Mouse (Mus musculus) cortical plate, adult 2 months (tissue): ENCODE results near the gene Hapln3. TPM values are rescaled to one million over a fixed set of nuclear protein-coding genes. Genes with fewer than 3 reads are reported as not detected.
A peak's percentile ranks its signal among the peaks of the same experiment; 100 is the strongest.

Source experiments
- H3K27ac ChIP-seq: fragments of 200-500 bp; 2 replicates; pipeline ENCODE4 v1.5.1; 2012; ENCODE audit warnings: low read length, control low read depth, inconsistent platforms; ENCODE audit not compliant: insufficient read depth
- H3K4me1 ChIP-seq: fragments of 200-500 bp; 2 replicates; pipeline ENCODE4 v1.6.1; 2011; ENCODE audit warnings: low read length; ENCODE audit not compliant: control insufficient read depth, insufficient read depth
- H3K4me3 ChIP-seq: fragments of 200-500 bp; 2 replicates; pipeline ENCODE4 v1.5.1; 2011; ENCODE audit warnings: mild to moderate bottlenecking, low read length, control low read depth; ENCODE audit not compliant: insufficient read depth
- CTCF ChIP-seq: fragments of 200-500 bp; IDR thresholded peaks from 2 replicates; pipeline ENCODE4 v1.5.1; 2011; ENCODE audit warnings: mild to moderate bottlenecking, control low read depth, low read length; ENCODE audit not compliant: insufficient read depth; ENCODE audit errors: extremely low read depth
- POLR2A ChIP-seq: fragments of 200-500 bp; IDR thresholded peaks from 2 replicates; pipeline ENCODE4 v1.6.1; 2011; ENCODE audit warnings: mild to moderate bottlenecking, low read length, control low read depth; ENCODE audit not compliant: insufficient read depth; ENCODE audit errors: extremely low read depth
- polyA plus RNA-seq: library from polyadenylated mRNA; depleted of rRNA; stranded (reverse); fragments of >200 nt; gene quantifications from 2 replicates; pipeline ENCODE4 v1.2.3, GENCODE M21; 2012; rRNA removed

Hapln3 gene
- 1.2 and 1.5 TPM in 2 replicates for polyA plus RNA-seq

- Histone ChIP-seq H3K27ac (no peak within 1 kb of the TSS), H3K4me3 (no peak within 1 kb of the TSS), H3K4me1 (no peaks in the 10 kb centered on the region)
- no peak for TF ChIP-seq POLR2A
- no peak for TF ChIP-seq CTCF
Measured at GRCm38 (mm10) chr7:79130843-79131444, at the start of gene Hapln3. Gene Hapln3 (minus strand): TSS chr7:79131018.

DNA sequence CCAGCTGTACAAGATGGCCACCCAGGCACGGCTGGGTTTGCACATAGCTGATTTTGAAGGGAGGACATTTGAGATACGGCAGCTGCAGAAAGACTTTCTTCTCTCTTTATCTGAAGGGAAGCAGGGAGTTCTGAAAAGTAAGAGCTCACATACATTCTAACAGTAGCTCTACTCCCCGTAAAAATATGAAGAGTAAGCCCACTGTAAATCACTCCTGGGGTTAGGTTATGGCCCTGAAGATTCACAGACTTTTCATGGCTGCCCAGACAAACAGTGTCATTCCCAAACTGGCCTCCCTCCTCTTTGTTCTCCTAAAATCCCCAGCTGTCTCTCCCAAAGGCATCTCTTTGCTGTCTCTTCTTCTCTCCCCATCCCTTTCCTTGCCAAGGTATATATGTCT, 43.0 kb upstream of the Hapln3 start:
- Histone ChIP-seq H3K27ac (no peak overlapping the region), H3K4me1 (no peaks in the 10 kb centered on the region), H3K4me3 (no peak overlapping the region)
- TF ChIP-seq CTCF (no peak), POLR2A (no peak)

DNA sequence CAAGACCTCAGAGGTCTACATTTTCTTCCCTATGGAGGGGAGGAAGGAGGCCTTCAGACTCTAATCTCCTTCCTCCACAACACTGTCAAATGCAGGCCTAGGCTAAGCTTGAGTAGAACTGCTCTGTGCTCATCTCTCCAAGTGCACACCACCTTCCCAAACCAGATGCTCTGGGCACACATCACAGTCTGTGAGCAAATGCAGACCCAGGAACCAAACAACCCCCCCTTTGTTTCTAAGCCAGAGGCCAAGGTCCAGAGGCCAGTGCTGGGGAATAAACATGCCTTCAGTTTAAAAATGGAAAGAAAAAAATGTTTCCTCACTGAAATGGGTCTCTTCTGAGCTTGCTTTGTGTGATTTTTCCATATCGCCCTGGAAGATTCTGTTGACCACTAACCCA, 41.0 kb upstream of the Hapln3 start:
- TF ChIP-seq CTCF (no peak), POLR2A (no peak)
- Histone ChIP-seq H3K27ac (no peak overlapping the region), H3K4me3 (no peak overlapping the region), H3K4me1 (no peaks in the 10 kb centered on the region)

GRCm38 (mm10) chr7:79167006-79167562, 36.3 kb upstream of the Hapln3 start:
- Histone ChIP-seq H3K4me1 (no peaks in the 10 kb centered on the region), H3K4me3 (no peak overlapping the region), H3K27ac (no peak overlapping the region)
- TF ChIP-seq CTCF: no peak
- no peak for TF ChIP-seq POLR2A

GRCm38 (mm10) chr7:79159406-79159805, 28.6 kb upstream of the Hapln3 start:
- TF ChIP-seq CTCF (no peak), POLR2A (no peak)
- Histone ChIP-seq H3K4me3 (no peak overlapping the region), H3K27ac (no peak overlapping the region), H3K4me1 (no peaks in the 10 kb centered on the region)

GRCm38 (mm10) chr7:79149522-79149921, 18.7 kb upstream of the Hapln3 start:
- Histone ChIP-seq H3K27ac (no peak overlapping the region), H3K4me3 (no peak overlapping the region), H3K4me1 (no peaks in the 10 kb centered on the region)
- TF ChIP-seq POLR2A: no peak
- TF ChIP-seq CTCF: no peak

GRCm38 (mm10) chr7:79148711-79149266, 18.0 kb upstream of the Hapln3 start, which contains the start of gene Mfge8:
Gene Mfge8 (minus strand): TSS chr7:79149060.
- Histone ChIP-seq H3K4me3 (peak within 1 kb of the TSS; percentile 56), H3K27ac (no peak within 1 kb of the TSS), H3K4me1 (no peaks in the 10 kb centered on the region)
- TF ChIP-seq POLR2A (peak; percentile 80), CTCF (no peak)

GRCm38 (mm10) chr7:79147931-79148653, 17.3 kb upstream of the Hapln3 start:
- no peaks in the 10 kb centered on the region for H3K4me1 ChIP-seq
- TF ChIP-seq POLR2A (no peak), CTCF (no peak)
- no peak overlapping the region for H3K27ac ChIP-seq
- peak overlapping the region; percentile 56 for H3K4me3 ChIP-seq

DNA sequence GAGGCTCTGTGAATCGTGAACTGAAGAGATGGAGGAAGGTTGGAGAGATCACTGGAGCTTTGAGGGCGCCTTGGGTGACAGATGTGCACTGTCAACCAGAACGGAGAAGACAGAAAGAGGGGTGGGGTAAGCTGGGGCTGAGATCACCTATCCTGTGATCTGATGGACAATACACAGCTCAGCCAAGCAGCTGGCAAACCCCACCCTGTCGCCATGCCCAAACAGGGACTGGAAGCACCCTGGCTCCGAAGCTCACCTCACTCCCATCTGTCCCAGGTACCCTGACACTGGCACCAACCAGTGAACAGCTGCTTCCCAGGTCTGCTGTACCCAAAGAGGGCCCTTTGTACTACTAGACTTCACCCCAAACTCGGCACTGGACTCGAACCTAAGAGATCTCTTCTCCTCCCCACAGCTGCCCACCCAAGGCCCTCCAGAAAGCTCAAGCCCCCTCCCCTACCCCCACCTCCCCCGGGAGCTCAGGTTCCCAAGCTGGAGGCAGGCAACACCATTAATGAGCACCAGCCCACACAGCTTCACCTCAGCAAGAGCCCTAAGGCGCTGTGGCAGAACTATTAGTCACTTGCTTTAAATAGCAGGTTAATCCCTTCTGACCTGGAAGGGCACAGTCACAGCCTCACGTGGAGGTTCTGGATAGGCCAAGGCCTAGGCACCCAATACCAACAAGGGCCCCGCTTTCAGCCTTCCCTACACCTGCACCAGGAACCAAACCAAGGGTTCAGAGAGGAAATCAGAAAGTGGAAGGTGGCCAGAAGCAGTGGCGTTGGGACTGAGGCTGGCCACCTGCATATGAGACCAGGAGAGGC, 16.4 kb upstream of the Hapln3 start:
- TF ChIP-seq POLR2A: no peak
- TF ChIP-seq CTCF: no peak
- H3K4me3 ChIP-seq: peak overlapping the region; percentile 56; the same call in 1 of the 2 replicates
- H3K4me1 ChIP-seq: no peaks in the 10 kb centered on the region
- H3K27ac ChIP-seq: no peak overlapping the region
